Mouse (Mus musculus): ENCODE results near the gene Cog1.

GRCm38 (mm10) chr11:113667704-113668103, 18.7 kb downstream of the Cog1 start:
- TF ChIP-seq POLR2A (IDR thresholded peaks at IDR 0.05; ENCODE audit: borderline replicate concordance, low read depth, low read length) (no peak), CTCF (IDR thresholded peaks at IDR 0.05; ENCODE audit: low read depth, low read length) (no peak)

Measured in bone marrow macrophage, adult 2 months (primary cell).